Mouse (Mus musculus) liver, embryonic 11.5 days (tissue): ENCODE data around the gene Trcg1. TPM values are rescaled to one million over a fixed set of nuclear protein-coding genes. Genes with fewer than 3 reads are reported as not detected.
"Not testable (repeated sequence)": the region's sequence is repeated elsewhere in the genome, so short reads cannot be mapped to it uniquely, and the experiment has no call there.

ENCODE experiments used
- ATAC-seq: fragments of 200-750 bp; cut with Nextera tagmentation; replicated peaks from 2 replicates; pipeline ENCODE4 v1.8.0; 2017; ENCODE audit warnings: moderate number of reproducible peaks, mild to moderate bottlenecking, moderate TSS enrichment, moderate library complexity; ENCODE audit not compliant: low FRiP score
- DNase-seq: peaks from one replicate; pipeline ENCODE4 v3.0.0-alpha.2; 2017; ENCODE audit warnings: low spot score
- H3K27ac ChIP-seq: fragments of 300-500 bp; sonication (generic); 2 replicates; pipeline ENCODE4 v1.5.1; 2014; ENCODE audit warnings: mild to moderate bottlenecking, low read depth, low read length, control low read depth
- H3K27me3 ChIP-seq: fragments of 300-500 bp; sonication (generic); replicated peaks from 2 replicates; pipeline ENCODE4 v1.6.1; 2014; ENCODE audit warnings: low read length, mixed read lengths; ENCODE audit not compliant: control insufficient read depth, insufficient read depth
- H3K36me3 ChIP-seq: fragments of 300-500 bp; sonication (generic); 2 replicates; pipeline ENCODE4 v1.6.1; 2014; ENCODE audit warnings: mild to moderate bottlenecking, low read length, moderate library complexity, mixed read lengths; ENCODE audit not compliant: control insufficient read depth, insufficient read depth
- H3K4me1 ChIP-seq: fragments of 300-500 bp; sonication (generic); replicated peaks from 2 replicates; pipeline ENCODE4 v1.6.1; 2014; ENCODE audit warnings: low read length, mixed read lengths; ENCODE audit not compliant: control insufficient read depth, insufficient read depth
- H3K4me2 ChIP-seq: fragments of 300-500 bp; sonication (generic); 2 replicates; pipeline ENCODE4 v1.6.1; 2014; ENCODE audit warnings: mild to moderate bottlenecking, control low read depth, moderate library complexity
- H3K4me3 ChIP-seq: fragments of 300-500 bp; sonication (generic); 2 replicates; pipeline ENCODE4 v1.5.1; 2014; ENCODE audit warnings: low read depth, low read length, control low read depth
- H3K9ac ChIP-seq: fragments of 300-500 bp; sonication (generic); 2 replicates; pipeline ENCODE4 v1.6.1; 2014; ENCODE audit warnings: low read depth, low read length, control low read depth
- H3K9me3 ChIP-seq: fragments of 300-500 bp; sonication (generic); 2 replicates; pipeline ENCODE4 v1.6.1; 2016; ENCODE audit warnings: low read length, inconsistent platforms, mixed read lengths; ENCODE audit not compliant: control insufficient read depth
- WGBS: fragments of 180-500 bp; shearing (Covaris S2); extraction: QIAGEN DNeasy Blood & Tissue Kit; methylation state at CpG from one replicate; pipeline ENCODE4 v1.1.7; 2014; 5-methylcytosine and 5-hydroxymethylcytosine counted together
- polyA plus RNA-seq: library from polyadenylated mRNA; unstranded; fragments of >200 nt; fragmentation: Nextera tagmentation; extraction: Ambion mirVana; gene quantifications from 2 replicates; pipeline ENCODE4 v1.2.1, GENCODE M21; 2014

Trcg1 gene
- polyA plus RNA-seq, 1 experiment from 2014 or later: not detected

- Histone ChIP-seq H3K9me3 (no peaks in the 10 kb centered on the region), H3K4me3 (no peak overlapping the region), H3K27ac (no peak overlapping the region), H3K27me3 (no peaks in the 10 kb centered on the region), H3K9ac (no peak overlapping the region), H3K36me3 (no peaks in the 10 kb centered on the region), H3K4me1 (no peaks in the 10 kb centered on the region), H3K4me2 (no peak overlapping the region)
- DNase-seq (no peak), ATAC-seq (no peak)
- WGBS: 72% methylated on average over 6 of the region's 6 CpGs
These were observed 19.1 kb upstream of the Trcg1 start for GRCm38 (mm10) chr9:57217220-57217619.

- no peak for DNase-seq
- no peaks in the 10 kb centered on the region for H3K27me3 ChIP-seq
- WGBS: 85% methylated on average over 5 of the region's 5 CpGs
- H3K9me3 ChIP-seq: no peaks in the 10 kb centered on the region
- H3K27ac ChIP-seq: no peak overlapping the region
- H3K36me3 ChIP-seq: no peaks in the 10 kb centered on the region
- no peaks in the 10 kb centered on the region for H3K4me1 ChIP-seq
- H3K9ac ChIP-seq: no peak overlapping the region
- no peak overlapping the region for H3K4me3 ChIP-seq
- no peak for ATAC-seq
- H3K4me2 ChIP-seq: no peak overlapping the region
These were observed 17.6 kb upstream of the Trcg1 start for GRCm38 (mm10) chr9:57218776-57219175.

GRCm38 (mm10) chr9:57219511-57219910, 16.8 kb upstream of the Trcg1 start:
- DNase-seq (no peak), ATAC-seq (no peak)
- 78% methylated on average over 1 of the region's 1 CpGs for WGBS
- no peak overlapping the region for H3K4me2 ChIP-seq
- H3K4me1 ChIP-seq: no peaks in the 10 kb centered on the region
- no peak overlapping the region for H3K4me3 ChIP-seq
- no peaks in the 10 kb centered on the region for H3K9me3 ChIP-seq
- H3K9ac ChIP-seq: no peak overlapping the region
- H3K27ac ChIP-seq: no peak overlapping the region
- no peaks in the 10 kb centered on the region for H3K36me3 ChIP-seq
- no peaks in the 10 kb centered on the region for H3K27me3 ChIP-seq

GRCm38 (mm10) chr9:57220356-57220755, 16.0 kb upstream of the Trcg1 start:
- Histone ChIP-seq H3K36me3 (no peaks in the 10 kb centered on the region), H3K4me2 (no peak overlapping the region), H3K4me3 (no peak overlapping the region), H3K27me3 (no peaks in the 10 kb centered on the region), H3K4me1 (no peaks in the 10 kb centered on the region), H3K9ac (no peak overlapping the region), H3K27ac (no peak overlapping the region), H3K9me3 (no peaks in the 10 kb centered on the region)
- ATAC-seq (no peak), DNase-seq (no peak)
- 20% methylated on average over 6 of the region's 6 CpGs for WGBS

- no peaks in the 10 kb centered on the region for H3K36me3 ChIP-seq
- peaks cover 7% of the 10 kb centered on the region for H3K4me1 ChIP-seq
- ATAC-seq: no peak
These were observed 13.0 kb upstream of the Trcg1 start for GRCm38 (mm10) chr9:57223341-57223740.

GRCm38 (mm10) chr9:57225780-57226627, 10.4 kb upstream of the Trcg1 start:
- no peak for DNase-seq
- Histone ChIP-seq H3K4me2 (no peak overlapping the region), H3K27ac (no peak overlapping the region), H3K9ac (no peak overlapping the region), H3K36me3 (no peaks in the 10 kb centered on the region), H3K4me1 (peaks cover 7% of the 10 kb centered on the region), H3K9me3 (no peaks in the 10 kb centered on the region), H3K4me3 (no peak overlapping the region), H3K27me3 (no peaks in the 10 kb centered on the region)
- 71% methylated on average over 13 of the region's 13 CpGs for WGBS
- peak; percentile 83 for ATAC-seq

More at GRCm38 (mm10) chr9:57223341-57223740, 13.0 kb upstream of the Trcg1 start:
- Histone ChIP-seq H3K9me3 (no peaks in the 10 kb centered on the region), H3K4me3 (no peak overlapping the region), H3K9ac (no peak overlapping the region), H3K27me3 (no peaks in the 10 kb centered on the region), H3K4me2 (no peak overlapping the region), H3K27ac (no peak overlapping the region)
- no peak for DNase-seq

GRCm38 (mm10) chr9:57226628-57227122, 9.7 kb upstream of the Trcg1 start:
- not testable (repeated sequence) for H3K27ac ChIP-seq, H3K9ac ChIP-seq, ATAC-seq, H3K4me3 ChIP-seq, H3K9me3 ChIP-seq, H3K27me3 ChIP-seq, H3K4me1 ChIP-seq, DNase-seq, H3K36me3 ChIP-seq, H3K4me2 ChIP-seq
- WGBS: 82% methylated on average over 6 of the region's 6 CpGs

GRCm38 (mm10) chr9:57227203-57227602, 9.2 kb upstream of the Trcg1 start:
- Histone ChIP-seq H3K27ac (no peak overlapping the region), H3K4me2 (no peak overlapping the region), H3K4me1 (peaks cover 10% of the 10 kb centered on the region), H3K36me3 (no peaks in the 10 kb centered on the region), H3K9me3 (no peaks in the 10 kb centered on the region), H3K27me3 (no peaks in the 10 kb centered on the region), H3K9ac (no peak overlapping the region), H3K4me3 (no peak overlapping the region)
- WGBS: 63% methylated on average over 5 of the region's 5 CpGs
- DNase-seq: no peak
- ATAC-seq: no peak

GRCm38 (mm10) chr9:57228186-57228585, 8.2 kb upstream of the Trcg1 start:
- H3K36me3 ChIP-seq: no peaks in the 10 kb centered on the region
- no peaks in the 10 kb centered on the region for H3K9me3 ChIP-seq
- H3K4me2 ChIP-seq: no peak overlapping the region
- DNase-seq: no peak
- H3K27me3 ChIP-seq: no peaks in the 10 kb centered on the region
- WGBS: 44% methylated on average over 4 of the region's 4 CpGs
- H3K4me1 ChIP-seq: peaks cover 13% of the 10 kb centered on the region
- H3K27ac ChIP-seq: no peak overlapping the region
- no peak overlapping the region for H3K4me3 ChIP-seq
- H3K9ac ChIP-seq: no peak overlapping the region
- ATAC-seq: no peak
